In genomic region chr15:20323579-20323978, GRCm38 (mm10) we compare ENCODE assay signal across 25 mouse cellular contexts.
DNase-seq lines count a peak whose midpoint lies in the region; ATAC-seq and TF ChIP-seq lines count a peak whose summit lies in the region.
"Had no signal": no experiment of that assay in that cellular context is flagged by ENCODE, and none has a peak within 500 bp of the region (broad histone marks: within the 10 kb centered on the region; RNA-seq: fewer than 3 reads in every experiment).

No protein-coding gene starts in this region.

- WGBS in heart, embryonic 11.5 days (ENCODE audit: insufficient replicate concordance): 89% methylated on average over 3 of the region's 3 CpGs

- H3ac ChIP-seq in C2C12 (ENCODE audit: control insufficient read depth, insufficient read length, low read depth): no peak overlapping the region

- TF ChIP-seq CTCF in C2C12 (IDR thresholded peaks at IDR 0.05; ENCODE audit: control insufficient read depth, insufficient read depth, insufficient read length): no peak
- TF ChIP-seq CTCF in G1E (IDR thresholded peaks at IDR 0.05; ENCODE audit: low read depth, low read length): no peak

- H3K79me2 ChIP-seq in C2C12 (ENCODE audit: control insufficient read depth, insufficient read depth): no peaks in the 10 kb centered on the region

- H3K79me3 ChIP-seq in C2C12 (ENCODE audit: low read depth): no peaks in the 10 kb centered on the region

- H3K27me3 ChIP-seq in heart, embryonic 11.5 days (ENCODE audit: control insufficient read depth, insufficient read depth, low read length): no peaks in the 10 kb centered on the region
- H3K27me3 ChIP-seq in C2C12 (ENCODE audit: control insufficient read depth, insufficient read depth, insufficient read length) (no peaks in the 10 kb centered on the region), G1E (ENCODE audit: insufficient read depth, low read length) (no peaks in the 10 kb centered on the region)
- H3K27me3 ChIP-seq: embryonic facial prominence, embryonic 12.5 days; embryonic facial prominence, embryonic 15.5 days; hindbrain, embryonic 12.5 days; hindbrain, embryonic 15.5 days; intestine, embryonic 15.5 days; Patski had no signal

- no peaks in the 10 kb centered on the region for H3K36me3 ChIP-seq in heart, embryonic 11.5 days (ENCODE audit: control insufficient read depth, insufficient read depth, low read length)
- H3K36me3 ChIP-seq in C2C12 (ENCODE audit: control insufficient read depth, insufficient read depth) (no peaks in the 10 kb centered on the region), G1E (replicated peaks) (no peaks in the 10 kb centered on the region)
- H3K36me3 ChIP-seq: embryonic facial prominence, embryonic 12.5 days; embryonic facial prominence, embryonic 15.5 days; heart, embryonic 10.5 days; hindbrain, embryonic 12.5 days; hindbrain, embryonic 15.5 days; intestine, embryonic 15.5 days had no signal

- no peak for ATAC-seq in heart, embryonic 11.5 days (replicated peaks; ENCODE audit: insufficient number of reproducible peaks, low FRiP score, low TSS enrichment)
- peak; percentile 83 for ATAC-seq in G1E (ENCODE audit: extremely low read depth, insufficient number of reproducible peaks, low FRiP score, poor library complexity, severe bottlenecking)
- ATAC-seq: forebrain, embryonic 14.5 days; forebrain, postnatal 0 days; intestine, embryonic 15.5 days; Patski had no signal

- peak; percentile 25 for DNase-seq in heart, adult 11 months
- DNase-seq in G1E (ENCODE audit: low spot score): no peak
- DNase-seq in gastrocnemius, postnatal 36 days: no peak
- DNase-seq in layer of hippocampus, adult 11-12 months (ENCODE audit: low spot score): no peak
- DNase-seq in layer of hippocampus, postnatal 25 days (ENCODE audit: extremely low spot score in 1 of 2, low spot score in 1 of 2): no peak
- DNase-seq: adrenal gland, postnatal 10 days; adrenal gland, postnatal 36 days; cerebellum, adult 11 months; cerebellum, adult 2 months; cerebellum, adult 9-11 months; cerebellum, postnatal 25 days; forebrain, postnatal 0 days; gastrocnemius, adult 2 months; gastrocnemius, postnatal 14 days; heart, adult 2 months had no signal

- no peaks in the 10 kb centered on the region for H3K4me1 ChIP-seq in heart, embryonic 11.5 days (ENCODE audit: control insufficient read depth, insufficient read depth, low read length)
- H3K4me1 ChIP-seq in G1E (ENCODE audit: insufficient read depth, low read depth, low read length): no peaks in the 10 kb centered on the region; the same call in 1 of the 2 replicates
- H3K4me1 ChIP-seq: embryonic facial prominence, embryonic 12.5 days; embryonic facial prominence, embryonic 15.5 days; heart, embryonic 10.5 days; hindbrain, embryonic 12.5 days; hindbrain, embryonic 15.5 days; intestine, embryonic 15.5 days had no signal

- intact Hi-C loops in gastrocnemius, postnatal 36 days (cut with DNase I): no loop called here

- no peak overlapping the region for H3K4me3 ChIP-seq in heart, embryonic 11.5 days (ENCODE audit: low read depth, low read length)
- no peak overlapping the region for H3K4me3 ChIP-seq in C2C12 (ENCODE audit: insufficient read depth, poor library complexity, severe bottlenecking)
- no peak overlapping the region for H3K4me3 ChIP-seq in G1E (ENCODE audit: low read depth, low read length)
- H3K4me3 ChIP-seq: embryonic facial prominence, embryonic 12.5 days; embryonic facial prominence, embryonic 15.5 days; gastrocnemius, adult 2 months; heart, adult 2 months; heart, embryonic 10.5 days; hindbrain, embryonic 12.5 days; hindbrain, embryonic 15.5 days; intestine, embryonic 15.5 days had no signal

- no peak overlapping the region for H3K4me2 ChIP-seq in heart, embryonic 11.5 days
- H3K4me2 ChIP-seq: embryonic facial prominence, embryonic 12.5 days; embryonic facial prominence, embryonic 15.5 days; hindbrain, embryonic 12.5 days; hindbrain, embryonic 15.5 days; intestine, embryonic 15.5 days had no signal

- no peak overlapping the region for H3K9ac ChIP-seq in heart, embryonic 11.5 days (ENCODE audit: low read depth, low read length)
- H3K9ac ChIP-seq: embryonic facial prominence, embryonic 12.5 days; embryonic facial prominence, embryonic 15.5 days; forebrain, postnatal 0 days; hindbrain, embryonic 12.5 days; hindbrain, embryonic 15.5 days; intestine, embryonic 15.5 days had no signal

- no peaks in the 10 kb centered on the region for H3K9me3 ChIP-seq in heart, embryonic 11.5 days (replicated peaks; ENCODE audit: control insufficient read depth, low read length)
- H3K9me3 ChIP-seq in G1E (replicated peaks): no peaks in the 10 kb centered on the region
- H3K9me3 ChIP-seq: embryonic facial prominence, embryonic 12.5 days; embryonic facial prominence, embryonic 15.5 days; heart, embryonic 10.5 days; hindbrain, embryonic 12.5 days; hindbrain, embryonic 15.5 days; intestine, embryonic 15.5 days had no signal

- H3K27ac ChIP-seq in heart, embryonic 11.5 days (ENCODE audit: low read depth, low read length): no peak overlapping the region
- H3K27ac ChIP-seq: embryonic facial prominence, embryonic 12.5 days; embryonic facial prominence, embryonic 15.5 days; gastrocnemius, adult 2 months; heart, adult 2 months; heart, embryonic 10.5 days; hindbrain, embryonic 12.5 days; hindbrain, embryonic 15.5 days; intestine, embryonic 15.5 days had no signal

TF ChIP-seq in C2C12, 6 proteins besides CTCF, POLR2A, EP300 and RAD21:
- TF ChIP-seq USF1 (IDR thresholded peaks at IDR 0.05; ENCODE audit: low read depth) (no peak), CEBPB (IDR thresholded peaks at IDR 0.05; ENCODE audit: low read depth) (peak; percentile 18), FOSL1 (IDR thresholded peaks at IDR 0.05; ENCODE audit: insufficient read depth, low read length, poor library complexity, severe bottlenecking) (peak; percentile 100), MYOG (IDR thresholded peaks at IDR 0.05; ENCODE audit: control insufficient read depth, extremely low read depth, insufficient read length) (no peak), MAX (IDR thresholded peaks at IDR 0.05) (no peak), MYOD1 (IDR thresholded peaks at IDR 0.05; ENCODE audit: control insufficient read depth, insufficient read length, low read depth) (peak; percentile 26)
